Mouse (Mus musculus): Measurements from ENCODE around the gene Csnk1g1.

Gene Csnk1g1

GRCm38 (mm10) chr9:65908394-65909300 is at the start of gene Csnk1g1, which contains the start of gene Trip4:
TSS of gene Csnk1g1 (plus strand) at chr9:65908924.
TSS of gene Trip4 (minus strand) at chr9:65908794.
- DNase-seq (ENCODE audit: low spot score): peak; percentile 97

GRCm38 (mm10) chr9:65859656-65860055 is 49.1 kb upstream of the Csnk1g1 start:
- DNase-seq (ENCODE audit: low spot score): no peak

GRCm38 (mm10) chr9:65884564-65885315 is 24.0 kb upstream of the Csnk1g1 start:
- peak; percentile 90 for DNase-seq (ENCODE audit: low spot score)

GRCm38 (mm10) chr9:65890143-65890628 is 18.5 kb upstream of the Csnk1g1 start, which contains the start of gene Pclaf:
TSS of gene Pclaf (plus strand) at chr9:65890237.
- peak; percentile 78 for DNase-seq (ENCODE audit: low spot score)

- no peak for DNase-seq (ENCODE audit: low spot score)
Measured at GRCm38 (mm10) chr9:65891126-65891525, 17.6 kb upstream of the Csnk1g1 start.

GRCm38 (mm10) chr9:65896977-65897376 is 11.7 kb upstream of the Csnk1g1 start:
- DNase-seq (ENCODE audit: low spot score): no peak

- DNase-seq (ENCODE audit: low spot score): no peak
Measured at GRCm38 (mm10) chr9:65902879-65903278, 5.8 kb upstream of the Csnk1g1 start.

GRCm38 (mm10) chr9:65903419-65903818 is 5.3 kb upstream of the Csnk1g1 start:
- DNase-seq (ENCODE audit: low spot score): no peak

- DNase-seq (ENCODE audit: low spot score): peak; percentile 31
Measured at GRCm38 (mm10) chr9:65909301-65909801, 627 bp downstream of the Csnk1g1 start.

- DNase-seq (ENCODE audit: low spot score): no peak
Measured at GRCm38 (mm10) chr9:65909837-65910236, 1.1 kb downstream of the Csnk1g1 start.

GRCm38 (mm10) chr9:65913976-65914375 is 5.3 kb downstream of the Csnk1g1 start:
- DNase-seq (ENCODE audit: low spot score): no peak

- no peak for DNase-seq (ENCODE audit: low spot score)
Measured at GRCm38 (mm10) chr9:65917015-65917414, 8.3 kb downstream of the Csnk1g1 start.

- DNase-seq (ENCODE audit: low spot score): no peak
Measured at GRCm38 (mm10) chr9:65928456-65928855, 19.7 kb downstream of the Csnk1g1 start.

GRCm38 (mm10) chr9:65929826-65930225 is 21.1 kb downstream of the Csnk1g1 start:
- DNase-seq (ENCODE audit: low spot score): no peak

- DNase-seq (ENCODE audit: low spot score): no peak
Measured at GRCm38 (mm10) chr9:65937566-65937965, 28.8 kb downstream of the Csnk1g1 start.

- no peak for DNase-seq (ENCODE audit: low spot score)
Measured at GRCm38 (mm10) chr9:65951082-65951587, 42.4 kb downstream of the Csnk1g1 start.

GRCm38 (mm10) chr9:65970009-65970408 is 61.3 kb downstream of the Csnk1g1 start:
- DNase-seq (ENCODE audit: low spot score): no peak

- no peak for DNase-seq (ENCODE audit: low spot score)
Measured at GRCm38 (mm10) chr9:65973206-65973605, 64.5 kb downstream of the Csnk1g1 start.

GRCm38 (mm10) chr9:65975886-65976285 is 67.2 kb downstream of the Csnk1g1 start:
- DNase-seq (ENCODE audit: low spot score): no peak

- DNase-seq (ENCODE audit: low spot score): no peak
Measured at GRCm38 (mm10) chr9:65982841-65983240, 74.1 kb downstream of the Csnk1g1 start.

GRCm38 (mm10) chr9:65987021-65987420 is 78.3 kb downstream of the Csnk1g1 start:
- no peak for DNase-seq (ENCODE audit: low spot score)

Measured in lung, postnatal 25 days (tissue).